Mouse (Mus musculus) lung, postnatal 0 days (tissue): Measurements from ENCODE around the gene Klf12. TPM values are rescaled to one million over a fixed set of nuclear protein-coding genes. Genes with fewer than 3 reads are reported as not detected.

Source experiments
- ATAC-seq: fragments of 200-750 bp; cut with Nextera tagmentation; 2 replicates; pipeline ENCODE4 v1.8.0; 2017; ENCODE audit warnings: moderate library complexity
- DNase-seq: peaks from one replicate; pipeline ENCODE4 v3.0.0-alpha.2; 2016; ENCODE audit warnings: low spot score
- H3K27ac ChIP-seq: fragments of 300-500 bp; sonication (generic); 2 replicates; pipeline ENCODE4 v1.5.1; 2014; ENCODE audit warnings: antibody characterized with exemption, mild to moderate bottlenecking, low read length, mixed read lengths
- H3K27me3 ChIP-seq: fragments of 300-500 bp; sonication (generic); replicated peaks from 2 replicates; pipeline ENCODE4 v1.6.1; 2014; ENCODE audit warnings: low read length, mixed read lengths; ENCODE audit not compliant: insufficient read depth
- H3K36me3 ChIP-seq: fragments of 300-500 bp; sonication (generic); 2 replicates; pipeline ENCODE4 v1.6.1; 2014; ENCODE audit warnings: low read length, mixed read lengths; ENCODE audit not compliant: insufficient read depth
- H3K4me1 ChIP-seq: fragments of 300-500 bp; sonication (generic); 2 replicates; pipeline ENCODE4 v1.6.1; 2014; ENCODE audit warnings: antibody characterized with exemption, low read depth, low read length, mixed read lengths; ENCODE audit not compliant: insufficient read depth
- H3K4me2 ChIP-seq: fragments of 300-500 bp; sonication (generic); replicated peaks from 2 replicates; pipeline ENCODE4 v1.6.1; 2014; ENCODE audit warnings: low read depth, mild to moderate bottlenecking, low read length, moderate library complexity, mixed read lengths
- H3K4me3 ChIP-seq: fragments of 300-500 bp; sonication (generic); 2 replicates; pipeline ENCODE4 v1.5.1; 2014; ENCODE audit warnings: low read depth, low read length
- H3K9ac ChIP-seq: fragments of 300-500 bp; sonication (generic); replicated peaks from 2 replicates; pipeline ENCODE4 v1.6.1; 2014; ENCODE audit warnings: low read depth, mild to moderate bottlenecking
- H3K9me3 ChIP-seq: fragments of 300-500 bp; sonication (generic); 2 replicates; pipeline ENCODE4 v1.6.1; 2016; ENCODE audit warnings: low read length, mixed read lengths
- CTCF ChIP-seq: IDR thresholded peaks from 2 replicates; pipeline ENCODE4 v1.5.1; 2016; ENCODE audit warnings: antibody characterized with exemption, mild to moderate bottlenecking
- EP300 ChIP-seq: IDR thresholded peaks from 2 replicates; pipeline ENCODE4 v1.6.1; 2016; ENCODE audit warnings: antibody characterized with exemption, mild to moderate bottlenecking, control low read depth
- WGBS: fragments of 180-500 bp; shearing (Covaris S2); extraction: QIAGEN DNeasy Blood & Tissue Kit; methylation state at CpG from one replicate; pipeline ENCODE4 v1.1.7; 2014; 5-methylcytosine and 5-hydroxymethylcytosine counted together
- polyA plus RNA-seq: library from polyadenylated mRNA; unstranded; fragments of >200 nt; fragmentation: Nextera tagmentation; extraction: Ambion mirVana; gene quantifications from 2 replicates; pipeline ENCODE4 v1.2.1, GENCODE M21; 2015

Gene Klf12
- polyA plus RNA-seq, 1 experiment from 2014 or later, result 5.2 TPM

GRCm38 (mm10) chr14:99944221-99945108 lies 340.0 kb downstream of the Klf12 start:
- TF ChIP-seq CTCF, result no peak
- no peak for TF ChIP-seq EP300
- H3K9ac ChIP-seq, result no peak overlapping the region
- H3K36me3 ChIP-seq, result no peaks in the 10 kb centered on the region
- no peaks in the 10 kb centered on the region for H3K9me3 ChIP-seq
- ATAC-seq (no peak), DNase-seq (peak; percentile 9)
- no peak overlapping the region for H3K4me3 ChIP-seq
- 81% methylated on average over 17 of the region's 17 CpGs for WGBS
- no peak overlapping the region for H3K27ac ChIP-seq
- no peak overlapping the region for H3K4me2 ChIP-seq
- H3K27me3 ChIP-seq, result no peaks in the 10 kb centered on the region
- H3K4me1 ChIP-seq, result peaks cover 7% of the 10 kb centered on the region; the same call in 1 of the 2 replicates

- Histone ChIP-seq H3K9me3 (no peaks in the 10 kb centered on the region), H3K36me3 (no peaks in the 10 kb centered on the region), H3K4me3 (no peak overlapping the region), H3K9ac (no peak overlapping the region), H3K27me3 (no peaks in the 10 kb centered on the region), H3K4me1 (peaks cover 7% of the 10 kb centered on the region; the same call in 1 of the 2 replicates), H3K27ac (no peak overlapping the region), H3K4me2 (peak overlapping the region; percentile 31)
- DNase-seq (peak; percentile 62), ATAC-seq (peak; percentile 54)
- no peak for TF ChIP-seq EP300
- no peak for TF ChIP-seq CTCF
- 2% methylated on average over 8 of the region's 8 CpGs for WGBS
These were observed 341.3 kb downstream of the Klf12 start for GRCm38 (mm10) chr14:99943156-99943555.

GRCm38 (mm10) chr14:99933456-99933855 lies 351.0 kb downstream of the Klf12 start:
- Histone ChIP-seq H3K4me2 (no peak overlapping the region), H3K9me3 (no peaks in the 10 kb centered on the region), H3K4me1 (no peaks in the 10 kb centered on the region), H3K9ac (no peak overlapping the region), H3K4me3 (no peak overlapping the region), H3K36me3 (no peaks in the 10 kb centered on the region), H3K27ac (no peak overlapping the region), H3K27me3 (no peaks in the 10 kb centered on the region)
- WGBS, result 86% methylated on average over 5 of the region's 5 CpGs
- DNase-seq (no peak), ATAC-seq (no peak)
- no peak for TF ChIP-seq CTCF
- no peak for TF ChIP-seq EP300

GRCm38 (mm10) chr14:99931879-99932278 lies 352.6 kb downstream of the Klf12 start:
- Histone ChIP-seq H3K9me3 (no peaks in the 10 kb centered on the region), H3K4me1 (no peaks in the 10 kb centered on the region), H3K36me3 (no peaks in the 10 kb centered on the region), H3K4me2 (no peak overlapping the region), H3K27me3 (no peaks in the 10 kb centered on the region), H3K27ac (no peak overlapping the region), H3K9ac (no peak overlapping the region), H3K4me3 (no peak overlapping the region)
- ATAC-seq (no peak), DNase-seq (peak; percentile 81)
- 9% methylated on average over 4 of the region's 4 CpGs for WGBS
- no peak for TF ChIP-seq EP300
- TF ChIP-seq CTCF, result peak; percentile 91

GRCm38 (mm10) chr14:99911912-99912311 lies 372.6 kb downstream of the Klf12 start:
- no peak for ATAC-seq
- H3K4me2 ChIP-seq, result no peak overlapping the region
- no peak for TF ChIP-seq CTCF
- TF ChIP-seq EP300, result no peak
- no peak overlapping the region for H3K4me3 ChIP-seq
- no peaks in the 10 kb centered on the region for H3K9me3 ChIP-seq
- no peak overlapping the region for H3K9ac ChIP-seq
- no peaks in the 10 kb centered on the region for H3K27me3 ChIP-seq
- 73% methylated on average over 3 of the region's 3 CpGs for WGBS
- H3K36me3 ChIP-seq, result no peaks in the 10 kb centered on the region
- DNase-seq, result no peak
- H3K27ac ChIP-seq, result no peak overlapping the region
- no peaks in the 10 kb centered on the region for H3K4me1 ChIP-seq

GRCm38 (mm10) chr14:99910876-99911275 lies 373.6 kb downstream of the Klf12 start:
- no peaks in the 10 kb centered on the region for H3K36me3 ChIP-seq
- H3K27me3 ChIP-seq, result no peaks in the 10 kb centered on the region
- no peak overlapping the region for H3K27ac ChIP-seq
- no peak overlapping the region for H3K4me3 ChIP-seq
- DNase-seq, result no peak
- 63% methylated on average over 2 of the region's 5 CpGs for WGBS
- no peak for ATAC-seq
- H3K4me2 ChIP-seq, result no peak overlapping the region
- no peaks in the 10 kb centered on the region for H3K4me1 ChIP-seq
- TF ChIP-seq CTCF, result no peak
- TF ChIP-seq EP300, result no peak
- H3K9me3 ChIP-seq, result no peaks in the 10 kb centered on the region
- no peak overlapping the region for H3K9ac ChIP-seq
